Mouse (Mus musculus) left cerebral cortex, adult 11 months (tissue): ENCODE data around the gene Hoxc8.

Experiments used
- DNase-seq: peaks from one replicate; pipeline ENCODE4 v3.0.0; 2022; ENCODE audit warnings: low spot score

Gene Hoxc8

DNA sequence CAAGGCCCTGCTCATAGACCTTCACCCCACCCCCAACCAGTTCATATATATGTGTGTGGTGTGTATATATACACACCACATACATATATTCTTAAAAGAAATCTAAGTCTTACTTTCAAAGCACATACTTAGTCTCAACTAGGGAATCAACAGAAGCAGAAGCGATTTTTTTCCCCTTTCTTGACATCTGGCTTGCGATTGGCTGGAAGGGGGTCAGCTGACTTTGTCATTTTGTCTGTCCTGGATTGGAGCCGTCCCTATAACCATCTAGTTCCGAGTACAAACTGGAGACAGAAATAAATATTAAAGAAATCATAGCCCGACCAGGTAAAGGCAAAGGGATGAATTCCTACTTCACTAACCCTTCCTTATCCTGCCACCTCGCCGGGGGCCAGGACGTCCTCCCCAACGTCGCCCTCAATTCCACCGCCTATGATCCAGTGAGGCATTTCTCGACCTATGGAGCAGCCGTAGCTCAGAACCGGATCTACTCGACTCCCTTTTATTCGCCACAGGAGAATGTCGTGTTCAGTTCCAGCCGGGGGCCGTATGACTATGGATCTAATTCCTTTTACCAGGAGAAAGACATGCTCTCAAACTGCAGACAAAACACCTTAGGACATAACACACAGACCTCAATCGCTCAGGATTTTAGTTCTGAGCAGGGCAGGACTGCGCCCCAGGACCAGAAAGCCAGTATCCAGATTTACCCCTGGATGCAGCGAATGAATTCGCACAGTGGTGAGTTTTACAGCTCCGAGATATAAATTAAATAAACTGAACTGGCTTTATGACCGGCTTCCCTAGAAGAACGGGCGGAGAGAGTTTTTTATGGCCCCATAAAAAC is 19.1 kb downstream of the Hoxc8 start:
- DNase-seq = no peak

DNA sequence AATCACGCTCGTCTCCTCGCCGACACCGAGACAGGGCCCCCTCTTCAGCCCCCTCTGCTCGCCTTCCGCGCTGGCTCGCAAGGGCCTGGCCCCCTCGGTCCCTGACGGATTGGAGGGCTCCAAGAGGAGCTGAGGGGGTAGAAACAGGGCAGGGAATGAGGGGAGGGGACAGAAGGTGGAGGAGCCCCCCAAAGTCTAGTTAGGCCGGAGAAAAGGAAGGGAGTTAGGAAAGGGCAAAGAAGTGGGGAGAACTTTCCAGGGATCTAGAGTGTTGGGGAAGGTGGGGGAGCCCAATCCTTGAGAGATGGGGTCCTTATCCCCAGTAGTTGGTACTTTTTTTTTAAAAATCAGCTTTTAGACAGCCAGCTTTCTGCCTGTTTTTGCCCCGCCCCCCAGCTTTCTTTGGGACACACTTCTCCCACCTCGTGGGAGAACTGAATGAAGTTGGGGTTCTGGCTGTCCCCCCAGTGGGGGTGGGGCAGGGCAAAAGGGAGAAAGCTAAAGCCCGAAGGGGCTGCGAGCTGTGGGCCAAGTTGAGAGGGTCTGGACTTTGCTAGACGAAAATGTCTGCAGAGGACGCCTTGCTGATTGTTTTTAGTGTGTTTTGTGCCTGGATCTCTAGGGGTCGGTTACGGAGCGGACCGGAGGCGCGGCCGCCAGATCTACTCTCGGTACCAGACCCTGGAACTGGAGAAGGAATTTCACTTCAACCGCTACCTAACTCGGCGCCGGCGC is 19.9 kb downstream of the Hoxc8 start:
- DNase-seq = no peak

DNA sequence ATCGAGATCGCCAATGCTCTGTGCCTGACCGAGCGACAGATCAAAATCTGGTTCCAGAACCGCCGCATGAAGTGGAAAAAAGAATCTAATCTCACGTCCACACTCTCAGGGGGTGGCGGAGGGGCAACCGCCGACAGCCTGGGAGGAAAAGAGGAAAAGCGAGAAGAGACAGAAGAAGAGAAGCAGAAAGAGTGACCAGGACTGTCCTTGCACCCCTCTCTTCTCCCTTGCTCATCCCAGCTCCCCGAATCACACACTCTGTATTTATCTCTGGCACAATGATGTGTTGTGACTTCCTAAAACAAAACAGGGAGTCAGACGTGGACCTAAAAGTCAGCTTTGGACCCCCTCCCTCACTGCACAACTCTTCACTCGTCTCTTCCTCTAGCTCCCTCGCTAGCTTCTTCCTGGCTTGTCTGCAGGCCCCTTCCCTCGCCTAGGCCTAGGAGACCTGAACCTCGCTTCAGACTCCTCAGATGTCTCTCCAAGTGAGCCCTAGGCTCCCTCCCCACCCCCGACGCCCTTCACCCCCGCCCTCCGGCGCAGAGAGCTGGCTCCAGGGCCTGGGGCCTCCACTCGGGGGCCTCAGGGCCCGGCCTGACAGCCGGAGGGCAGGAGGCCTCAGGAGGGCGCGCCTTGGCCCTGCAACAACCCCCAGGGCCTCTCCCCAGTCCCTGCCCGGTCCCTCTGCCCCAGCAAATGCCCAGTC is 20.6 kb downstream of the Hoxc8 start:
- DNase-seq = no peak

DNA sequence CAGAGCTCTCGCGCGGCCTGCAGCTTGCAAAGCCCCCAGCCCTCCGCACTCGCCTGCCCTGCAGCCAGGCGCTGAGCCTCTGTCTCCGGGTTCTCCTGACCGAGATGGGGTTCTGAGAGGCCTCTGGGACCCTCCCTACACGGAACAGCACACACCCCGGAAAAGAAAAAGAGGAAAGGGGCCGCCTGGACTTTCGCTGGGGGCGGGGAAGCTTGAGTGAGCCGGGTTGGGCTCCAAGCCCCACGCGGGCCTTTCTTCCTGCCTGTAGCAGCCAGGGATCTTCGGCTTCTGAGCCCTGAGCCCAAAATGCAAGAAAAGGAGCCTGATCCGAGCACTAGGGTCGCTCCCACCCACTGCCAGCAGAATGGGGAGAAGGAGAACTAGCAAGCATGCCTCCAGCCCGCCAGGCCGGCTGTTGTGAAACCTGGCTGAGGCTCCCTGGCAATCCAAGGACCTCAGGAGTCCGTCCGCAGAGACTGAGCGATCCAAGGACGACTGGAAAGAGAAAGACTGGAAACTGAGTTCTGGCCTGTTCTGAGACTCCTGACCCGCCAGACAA is 21.6 kb downstream of the Hoxc8 start:
- no peak for DNase-seq

DNA sequence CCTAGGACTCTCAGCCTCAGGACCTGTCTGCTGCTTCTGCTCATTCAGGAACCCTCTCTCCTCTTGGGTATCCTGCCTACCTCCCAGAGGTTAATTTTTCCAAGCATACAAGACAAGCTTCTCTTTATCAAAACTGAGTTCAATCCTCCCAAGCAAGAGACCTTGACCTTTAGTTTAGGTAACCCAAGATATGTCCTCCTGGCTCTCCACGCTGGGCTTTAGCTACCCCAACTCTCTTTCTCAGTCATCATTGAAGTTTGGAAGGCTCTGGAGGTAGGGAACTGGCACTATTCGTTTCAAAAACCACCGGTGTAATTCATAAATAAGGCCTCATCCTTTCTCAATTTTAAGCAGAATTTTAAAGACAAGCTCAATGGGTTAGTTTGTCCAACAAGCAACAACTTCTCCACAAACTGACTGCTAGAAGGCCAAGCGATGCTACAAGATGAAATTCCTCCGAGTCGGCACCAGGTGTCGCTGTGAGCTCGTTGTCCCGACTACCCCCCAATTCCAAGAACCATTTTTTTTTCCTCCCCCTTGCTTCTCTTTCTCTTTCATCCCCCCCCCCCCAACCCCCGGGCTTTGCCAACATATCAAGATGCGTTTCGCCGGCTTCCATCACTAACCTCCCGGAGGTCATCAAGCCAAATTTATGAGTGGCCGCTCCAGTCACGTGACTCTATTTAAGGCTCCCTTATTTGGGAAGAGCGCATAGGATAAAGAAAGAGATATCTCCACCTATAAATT is 23.0 kb downstream of the Hoxc8 start:
- no peak for DNase-seq

DNA sequence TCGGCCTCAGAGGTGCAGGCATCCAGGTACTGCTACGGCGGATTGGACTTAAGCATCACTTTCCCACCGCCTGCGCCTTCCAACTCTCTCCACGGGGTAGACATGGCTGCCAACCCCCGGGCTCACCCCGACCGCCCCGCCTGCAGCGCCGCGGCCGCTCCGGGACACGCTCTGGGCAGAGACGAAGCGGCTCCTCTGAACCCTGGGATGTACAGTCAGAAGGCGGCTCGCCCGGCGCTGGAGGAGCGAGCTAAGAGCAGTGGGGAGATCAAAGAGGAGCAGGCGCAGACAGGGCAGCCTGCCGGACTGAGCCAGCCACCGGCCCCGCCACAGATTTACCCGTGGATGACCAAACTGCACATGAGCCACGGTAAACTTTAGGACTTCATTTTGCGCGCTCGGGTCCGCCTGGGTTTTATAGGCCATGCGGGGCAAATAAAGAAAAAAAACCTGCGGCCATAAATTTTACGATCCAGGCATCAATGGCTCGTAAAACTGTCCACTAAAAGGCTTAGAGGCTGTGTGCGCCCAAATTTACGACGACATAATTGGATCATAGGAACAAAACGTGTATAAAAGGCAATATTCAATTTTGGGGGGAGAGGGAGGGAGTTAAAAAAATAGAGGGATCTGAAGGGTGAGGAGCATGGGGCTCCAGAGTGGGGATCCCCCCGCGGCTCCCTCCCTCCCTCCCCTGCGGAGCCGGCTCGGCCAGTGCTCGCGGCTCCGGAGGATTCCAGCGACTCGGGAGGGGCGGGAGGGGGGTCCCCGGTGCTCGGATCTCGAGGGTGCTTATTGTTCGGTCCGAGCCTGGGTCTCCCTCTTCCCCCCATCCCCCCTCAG is 24.0 kb downstream of the Hoxc8 start:
- DNase-seq = no peak

DNA sequence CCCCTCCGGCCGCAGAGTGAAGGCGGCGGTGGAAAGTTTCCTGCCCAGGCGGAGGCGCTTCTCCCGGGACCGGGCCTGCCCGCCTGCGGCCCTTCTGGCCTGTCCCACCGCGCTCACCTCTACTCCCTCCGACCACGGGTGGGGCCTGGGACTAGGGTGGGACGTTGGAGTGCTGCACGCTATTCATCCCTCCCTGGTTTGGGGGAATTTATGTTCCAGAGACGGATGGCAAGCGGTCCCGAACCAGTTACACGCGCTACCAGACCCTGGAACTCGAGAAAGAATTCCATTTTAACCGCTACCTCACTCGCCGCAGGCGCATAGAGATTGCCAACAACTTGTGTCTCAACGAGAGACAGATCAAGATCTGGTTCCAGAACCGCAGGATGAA is 24.6 kb downstream of the Hoxc8 start:
- DNase-seq = no peak

DNA sequence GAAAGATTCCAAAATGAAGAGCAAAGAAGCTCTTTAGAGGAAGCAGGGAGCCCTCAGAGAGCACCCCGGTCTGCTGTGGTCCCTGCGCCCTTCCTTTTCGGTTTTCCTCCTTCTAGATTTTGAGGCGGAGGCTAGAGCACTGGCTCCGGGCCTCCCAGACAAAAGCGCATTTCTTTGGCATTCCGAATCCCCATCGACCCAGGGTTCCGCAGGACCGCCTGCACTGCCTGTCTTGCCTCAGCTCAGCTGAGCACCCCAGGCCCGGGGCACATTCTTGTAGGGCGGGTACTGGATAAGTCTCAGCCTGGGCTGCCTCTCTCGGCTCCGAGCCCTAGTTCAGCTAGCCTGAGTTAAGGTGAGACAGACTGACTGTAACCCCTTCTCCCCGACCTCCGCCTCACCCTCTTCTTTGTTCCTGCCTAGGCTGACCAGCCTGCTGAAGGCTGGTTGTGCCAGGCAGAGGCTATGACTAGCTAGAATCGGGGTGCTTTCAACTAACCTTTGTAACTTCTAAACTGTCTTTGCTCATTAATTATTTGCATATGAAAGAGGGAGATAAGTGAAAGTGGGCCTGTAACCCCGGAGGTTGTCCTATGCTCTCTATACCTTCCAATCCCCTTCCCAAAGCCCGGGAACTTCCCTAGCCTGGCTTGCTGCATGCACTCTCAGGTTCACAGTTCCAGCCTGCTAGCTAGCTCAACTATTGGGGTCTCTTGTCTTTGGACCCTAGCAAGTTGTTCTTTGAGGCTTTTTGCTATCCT is 25.2 kb downstream of the Hoxc8 start:
- DNase-seq = no peak

DNA sequence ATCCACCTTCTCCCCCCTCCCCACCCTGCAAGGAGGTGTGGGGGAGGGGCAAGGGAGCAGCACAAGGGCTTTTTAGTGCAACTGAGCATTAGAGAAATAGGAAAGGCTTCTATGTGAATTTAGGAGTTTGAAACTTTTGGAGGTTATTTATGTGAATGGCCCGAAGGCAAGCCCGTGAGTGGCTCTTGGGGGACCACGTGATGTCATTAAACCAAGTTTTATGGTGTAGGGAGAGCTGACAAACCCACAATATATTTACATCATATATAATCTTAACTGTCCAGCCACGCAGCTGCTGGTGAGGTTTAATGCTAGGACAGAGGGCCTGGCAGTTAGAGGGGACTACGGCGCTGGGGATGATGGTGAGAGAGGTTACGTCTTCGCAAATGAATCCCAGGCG is 28.2 kb downstream of the Hoxc8 start, which contains the start of gene Hoxc4:
Gene Hoxc4, plus strand, starts transcription at position 299 of the 400 bp plus-strand sequence.
- DNase-seq = no peak

DNA sequence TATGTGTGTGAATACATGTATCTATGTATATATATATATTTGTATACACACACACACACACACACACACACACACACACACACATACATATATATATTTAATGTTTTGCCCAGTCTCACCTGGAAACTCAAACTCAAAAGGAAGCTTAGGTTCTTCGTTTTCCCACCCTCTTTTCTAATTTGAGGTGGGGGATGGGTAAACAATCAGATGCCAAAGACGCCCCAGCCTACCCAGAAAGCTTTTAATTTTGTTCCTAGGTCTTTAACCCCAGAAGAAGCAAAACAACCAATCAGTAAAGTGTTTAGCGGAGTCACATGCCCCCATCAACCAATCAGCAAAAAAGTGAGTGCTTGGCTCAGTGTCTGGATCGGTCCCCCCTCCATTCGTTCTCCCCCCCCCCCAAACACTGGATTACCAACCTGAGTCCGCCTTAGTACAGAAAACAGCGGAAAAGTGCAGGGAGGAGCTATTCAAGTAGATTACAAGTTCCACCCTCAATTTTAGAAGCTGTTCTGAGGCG is 30.6 kb downstream of the Hoxc8 start:
- DNase-seq = no peak

DNA sequence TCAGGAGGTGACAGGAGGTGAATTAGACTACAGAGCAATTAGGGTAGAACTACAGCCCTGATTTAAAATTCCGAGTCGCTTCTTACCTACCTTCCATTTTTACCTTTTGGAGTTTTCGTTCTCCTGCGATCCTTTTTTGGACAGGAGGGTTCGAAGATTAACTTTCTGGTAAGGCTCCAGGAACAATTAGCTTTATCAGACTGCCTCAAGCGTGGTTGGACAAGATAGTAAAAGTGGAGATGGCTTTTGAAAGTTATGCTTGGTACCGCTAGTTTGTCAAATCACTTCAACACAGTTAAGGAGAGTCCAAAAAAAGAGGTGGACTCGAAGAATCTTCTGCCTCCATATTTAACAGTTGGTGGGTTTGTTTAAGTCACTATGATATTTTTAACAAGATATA is 31.1 kb downstream of the Hoxc8 start:
- no peak for DNase-seq

DNA sequence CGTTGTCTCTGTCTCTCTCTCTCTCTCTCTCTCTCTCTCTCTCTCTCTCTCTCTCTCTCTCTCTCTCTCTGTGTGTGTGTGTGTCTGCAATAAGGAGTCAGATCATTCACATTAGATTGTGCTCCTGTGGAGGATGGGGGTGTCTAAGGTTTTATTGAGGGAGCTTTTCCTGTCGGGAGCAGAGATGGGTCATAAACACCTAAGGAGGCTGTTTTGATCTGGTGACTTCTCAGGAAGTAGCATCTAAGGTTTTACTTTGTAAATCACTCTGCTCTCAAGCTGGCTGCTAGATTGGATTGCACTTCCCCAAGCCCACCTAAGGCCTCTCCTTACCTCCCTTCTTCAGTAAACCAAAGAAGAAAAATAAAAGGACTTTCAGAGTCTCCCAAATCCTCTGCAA is 33.7 kb downstream of the Hoxc8 start:
- no peak for DNase-seq

DNA sequence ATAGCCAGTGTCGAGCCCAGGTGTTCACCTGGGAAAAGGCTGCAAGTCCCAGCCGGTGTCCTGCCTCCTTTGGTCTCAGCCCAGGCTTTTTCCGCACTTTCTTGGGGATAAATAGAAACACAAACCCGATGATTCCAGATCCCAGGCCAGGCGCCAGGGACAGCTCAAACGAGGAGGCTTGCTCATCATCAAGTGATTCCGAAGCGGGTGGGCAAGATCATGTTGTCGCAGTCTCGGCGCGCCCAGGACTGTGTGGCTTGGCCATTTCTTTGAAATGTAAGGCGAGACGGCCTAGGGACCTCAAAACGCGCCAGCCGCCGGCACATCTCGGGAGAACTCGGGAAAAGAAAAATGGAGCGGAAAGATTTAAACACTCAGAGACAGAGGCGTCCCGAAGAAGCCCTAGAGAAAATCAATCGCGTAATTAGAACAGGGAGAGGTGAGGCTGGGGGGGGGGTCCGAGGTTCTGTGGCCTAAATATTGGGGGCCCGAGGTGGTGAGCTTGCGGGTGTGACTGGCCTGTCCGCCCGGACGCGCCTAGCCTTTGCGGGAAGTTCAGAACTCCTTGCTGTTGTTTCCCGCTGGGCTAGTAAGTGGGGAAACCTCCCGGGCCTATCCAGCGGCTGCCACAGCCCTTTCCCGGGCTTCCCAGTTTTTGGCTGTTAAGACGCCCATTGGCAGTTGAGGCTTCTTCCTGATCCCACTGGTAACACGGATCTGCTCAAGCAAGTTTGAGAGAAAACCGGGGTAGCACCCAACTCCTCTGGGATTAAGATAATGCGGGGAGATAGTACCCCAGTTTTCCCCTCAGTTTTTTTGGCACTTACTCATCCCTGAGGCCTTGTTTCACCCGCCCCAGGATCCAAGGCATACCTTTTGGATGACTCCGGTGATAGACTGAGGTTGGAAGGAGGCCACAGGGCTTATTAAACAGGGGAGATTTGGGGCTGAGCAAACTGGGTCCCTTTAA is 37.1 kb downstream of the Hoxc8 start:
- no peak for DNase-seq

DNA sequence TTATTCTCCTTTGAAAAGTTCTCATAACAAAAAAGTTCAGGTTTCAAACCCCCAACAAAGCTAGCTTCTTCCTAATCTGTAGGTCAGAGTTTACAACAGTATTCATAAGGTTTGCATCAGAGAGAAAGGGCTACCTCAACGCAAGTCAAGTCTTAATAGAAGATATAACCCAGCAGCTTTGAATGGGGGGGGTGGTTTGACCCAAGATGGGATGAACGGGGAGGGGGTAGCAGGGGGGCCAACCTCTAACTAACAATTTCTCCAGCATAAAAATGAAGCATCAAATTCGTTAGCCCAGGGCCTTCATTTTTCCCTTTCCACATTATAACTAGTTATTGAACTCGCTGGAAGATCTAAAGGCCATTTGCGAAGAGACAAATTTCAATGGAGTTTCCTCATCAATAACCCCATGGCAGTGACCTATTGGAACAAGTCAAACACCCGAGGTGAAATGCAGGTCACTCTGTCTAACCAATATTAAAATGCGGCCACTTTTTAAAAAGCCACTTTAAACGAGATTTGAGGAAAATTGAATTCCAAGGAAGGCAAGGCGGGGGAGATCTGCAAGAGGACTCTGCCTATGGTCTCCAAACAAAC is 38.6 kb downstream of the Hoxc8 start:
- DNase-seq = no peak

DNA sequence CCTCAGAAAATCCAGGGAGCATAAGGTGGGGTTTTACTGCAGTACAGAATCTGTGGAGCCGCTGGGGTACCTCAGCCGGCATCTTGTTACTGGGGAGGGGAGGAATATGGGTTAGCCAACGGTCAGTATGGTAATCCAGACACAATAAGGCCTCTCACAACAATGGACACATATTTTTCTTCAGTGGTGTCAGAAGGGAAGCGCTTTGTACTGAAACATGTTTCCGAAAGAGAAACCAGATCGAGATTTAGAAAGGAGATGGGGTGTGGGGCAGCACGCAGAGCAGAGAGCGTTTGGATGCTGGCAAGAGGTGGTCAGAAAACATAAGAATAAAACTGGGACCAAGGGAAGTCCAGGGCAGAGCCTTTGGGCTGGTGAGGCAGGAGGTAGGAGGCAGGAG is 39.7 kb downstream of the Hoxc8 start:
- DNase-seq = no peak

DNA sequence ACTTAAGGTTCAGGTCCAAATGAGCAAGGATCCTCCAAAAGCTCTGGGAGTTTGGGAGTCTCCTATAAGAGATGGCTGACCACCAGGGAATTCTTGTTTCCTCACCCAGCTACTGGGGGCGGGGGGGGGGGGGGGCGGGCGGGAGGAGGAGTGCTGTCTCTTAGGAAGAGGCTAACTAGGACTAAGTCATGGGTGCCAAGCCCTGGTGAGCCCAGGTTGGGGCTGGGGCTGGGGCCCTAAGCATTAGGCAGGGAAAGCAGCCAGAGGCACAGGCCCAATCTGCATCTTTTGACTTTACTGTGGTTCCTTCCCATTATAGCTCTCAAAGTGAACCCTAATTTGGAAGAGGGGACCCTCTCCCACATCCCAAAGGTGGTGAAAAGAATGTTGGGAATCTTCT is 41.8 kb downstream of the Hoxc8 start:
- no peak for DNase-seq

DNA sequence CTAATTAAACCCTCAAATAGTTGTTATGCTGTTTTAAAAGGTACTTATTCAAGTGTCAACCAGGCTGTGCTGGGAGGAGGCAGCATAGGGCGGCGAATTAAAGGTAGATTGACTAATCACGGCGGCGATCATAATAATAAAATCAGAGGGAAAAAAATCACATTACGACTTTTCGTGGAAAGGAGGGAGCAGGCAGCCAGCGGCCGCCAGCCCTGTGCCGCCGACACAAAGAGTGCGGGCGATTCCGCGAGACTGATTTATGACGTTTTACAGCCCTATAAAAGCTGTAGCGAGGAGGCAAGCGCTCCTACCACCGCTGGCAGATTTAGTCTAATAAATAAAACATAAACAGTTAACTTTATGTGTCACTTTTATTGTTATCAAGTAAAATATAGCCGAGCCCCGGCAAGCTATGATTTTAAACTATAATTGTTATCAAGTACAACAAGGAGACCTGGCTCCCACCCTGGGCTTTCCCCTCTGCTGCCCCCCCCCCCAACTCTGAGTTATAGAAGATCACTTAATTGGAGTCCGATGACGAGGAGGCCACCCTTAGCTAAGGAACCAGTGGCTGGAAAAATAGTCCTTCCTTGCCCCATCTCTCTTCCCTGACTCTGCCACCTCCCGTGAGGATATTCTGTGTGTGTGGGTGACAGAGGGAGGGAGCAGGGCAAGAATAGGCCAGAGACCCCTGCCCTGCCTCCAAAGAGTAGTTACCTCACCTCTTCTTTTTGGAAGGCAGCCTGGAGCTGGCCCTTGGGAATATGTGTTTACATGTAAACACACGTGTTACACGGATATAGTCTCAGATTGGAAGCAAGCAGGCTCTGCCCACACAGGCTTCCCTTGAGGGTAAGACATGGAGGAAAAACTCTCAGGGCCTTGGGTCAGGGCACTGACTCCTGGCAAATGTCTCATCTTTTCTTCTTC is 42.5 kb downstream of the Hoxc8 start:
- DNase-seq = no peak
